Mouse (Mus musculus) midbrain, embryonic 16.5 days (tissue): ENCODE data around the gene Ctrl. TPM values are rescaled to one million over a fixed set of nuclear protein-coding genes. Genes with fewer than 3 reads are reported as not detected.

Experiments used
- ATAC-seq: fragments of 200-750 bp; cut with Nextera tagmentation; 2 replicates; pipeline ENCODE4 v1.8.0; 2017; ENCODE audit warnings: moderate TSS enrichment
- H3K27ac ChIP-seq: fragments of 300-500 bp; sonication (generic); 2 replicates; pipeline ENCODE4 v1.5.1; 2014; ENCODE audit warnings: mild to moderate bottlenecking, low read length, mixed read lengths
- H3K27me3 ChIP-seq: fragments of 300-500 bp; sonication (generic); 2 replicates; pipeline ENCODE4 v1.6.1; 2014; ENCODE audit warnings: low read depth, low read length, mixed read lengths; ENCODE audit not compliant: control insufficient read depth, insufficient read depth
- H3K36me3 ChIP-seq: fragments of 300-500 bp; sonication (generic); 2 replicates; pipeline ENCODE4 v1.6.1; 2014; ENCODE audit warnings: mild to moderate bottlenecking, low read length, moderate library complexity, mixed read lengths; ENCODE audit not compliant: control insufficient read depth, insufficient read depth
- H3K4me1 ChIP-seq: fragments of 300-500 bp; sonication (generic); 2 replicates; pipeline ENCODE4 v1.6.1; 2014; ENCODE audit warnings: mild to moderate bottlenecking, low read length, mixed read lengths; ENCODE audit not compliant: control insufficient read depth, insufficient read depth
- H3K4me2 ChIP-seq: fragments of 300-500 bp; sonication (generic); 2 replicates; pipeline ENCODE4 v1.6.1; 2014; ENCODE audit warnings: mild to moderate bottlenecking, low read length, mixed read lengths
- H3K4me3 ChIP-seq: fragments of 300-500 bp; sonication (generic); 2 replicates; pipeline ENCODE4 v1.5.1; 2014; ENCODE audit warnings: low read depth, mild to moderate bottlenecking, low read length, moderate library complexity, mixed read lengths
- H3K9ac ChIP-seq: fragments of 300-500 bp; sonication (generic); 2 replicates; pipeline ENCODE4 v1.6.1; 2014; ENCODE audit warnings: low read depth, low read length, mixed read lengths
- H3K9me3 ChIP-seq: fragments of 300-500 bp; sonication (generic); replicated peaks from 2 replicates; pipeline ENCODE4 v1.6.1; 2014; ENCODE audit warnings: mild to moderate bottlenecking, low read length, mixed read lengths; ENCODE audit not compliant: control insufficient read depth, poor library complexity, severe bottlenecking
- WGBS: fragments of 180-500 bp; shearing (Covaris S2); extraction: QIAGEN DNeasy Blood & Tissue Kit; methylation state at CpG from one replicate; pipeline ENCODE4 v1.1.7; 2014; 5-methylcytosine and 5-hydroxymethylcytosine counted together
- polyA plus RNA-seq: library from polyadenylated mRNA; unstranded; fragments of >200 nt; fragmentation: Nextera tagmentation; extraction: Ambion mirVana; gene quantifications from 2 replicates; pipeline ENCODE4 v1.2.1, GENCODE M21; 2015

Gene Ctrl
- polyA plus RNA-seq, 1 experiment from 2014 or later, result 4.9 TPM

DNA sequence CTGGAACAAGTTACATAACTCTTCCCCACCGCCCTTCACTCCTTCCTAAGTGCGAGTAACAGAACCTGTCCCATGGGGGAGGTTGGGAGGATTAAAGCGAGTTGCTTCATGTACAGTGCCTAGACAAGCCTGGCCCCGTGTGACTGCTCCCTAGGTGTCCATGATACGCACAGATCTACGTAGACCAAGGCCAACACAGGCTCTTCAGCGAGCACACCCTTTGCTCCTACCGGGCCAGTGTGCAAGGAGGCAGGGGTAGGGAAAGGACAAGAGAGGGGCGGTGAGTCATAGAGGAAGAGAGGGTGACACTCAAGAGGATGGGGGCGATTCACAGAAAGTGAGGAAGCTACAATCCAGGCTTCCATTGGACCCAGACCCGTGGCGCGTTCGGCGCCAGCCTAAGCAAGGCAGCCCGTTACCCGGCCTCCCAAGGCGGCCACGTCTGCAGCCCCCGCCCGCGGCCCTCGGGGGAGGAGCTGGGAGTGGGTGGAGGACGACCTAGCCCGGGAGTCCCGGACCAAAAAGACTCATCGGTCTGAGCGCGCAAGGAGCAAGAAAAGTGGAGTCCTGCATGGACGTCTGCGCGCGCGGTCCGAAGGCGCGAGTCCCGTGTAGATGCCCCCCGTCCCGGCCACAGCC is 31.7 kb upstream of the Ctrl start:
- no peak overlapping the region for H3K27ac ChIP-seq
- H3K4me3 ChIP-seq, result peak overlapping the region; percentile 37
- peak overlapping the region; percentile 49 for H3K4me2 ChIP-seq
- peaks cover 8% of the 10 kb centered on the region for H3K4me1 ChIP-seq
- H3K36me3 ChIP-seq, result no peaks in the 10 kb centered on the region
- H3K27me3 ChIP-seq, result peaks cover 24% of the 10 kb centered on the region
- no peaks in the 10 kb centered on the region for H3K9me3 ChIP-seq
- WGBS, result 3% methylated on average over 33 of the region's 40 CpGs
- no peak for ATAC-seq
- H3K9ac ChIP-seq, result peak overlapping the region; percentile 56

DNA sequence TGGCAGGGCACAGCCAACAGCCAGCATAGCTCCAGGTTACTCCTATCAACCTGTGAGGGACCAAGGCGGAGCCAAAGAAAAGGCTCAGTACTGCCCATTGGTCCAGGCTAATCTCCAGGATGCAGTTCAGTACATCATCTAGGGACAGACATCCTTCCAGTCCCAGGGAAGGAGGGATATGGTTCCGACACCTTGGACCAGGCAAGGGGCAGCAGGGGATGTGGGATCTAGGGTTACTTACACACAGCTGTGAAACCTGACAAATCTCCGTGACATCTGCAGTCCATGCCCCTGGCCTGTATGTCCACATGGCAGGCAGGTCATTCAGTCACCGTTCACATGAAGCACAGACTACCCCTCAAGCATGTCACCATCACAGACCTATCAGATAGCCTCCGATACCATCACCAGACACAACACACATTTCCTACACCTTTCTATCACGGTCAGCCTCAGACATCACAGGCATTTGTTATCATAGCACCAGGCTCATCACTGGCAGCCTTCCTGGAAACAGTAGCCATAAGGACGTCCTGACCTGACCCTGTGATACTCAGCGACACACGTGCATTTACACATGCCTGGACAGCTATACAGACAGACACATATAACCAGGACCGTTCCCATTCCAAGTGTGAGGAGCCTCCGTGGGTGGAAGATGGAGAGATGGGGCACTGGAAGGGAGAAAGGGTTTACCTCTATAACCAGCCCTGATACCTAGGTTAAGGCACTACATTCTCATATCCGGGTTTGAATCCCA is 31.0 kb upstream of the Ctrl start:
- Histone ChIP-seq H3K27me3 (peaks cover 24% of the 10 kb centered on the region), H3K4me2 (peak overlapping the region; percentile 49), H3K4me3 (peak overlapping the region; percentile 37; the same call in 1 of the 2 replicates), H3K9me3 (no peaks in the 10 kb centered on the region), H3K4me1 (peaks cover 8% of the 10 kb centered on the region), H3K36me3 (no peaks in the 10 kb centered on the region), H3K27ac (no peak overlapping the region), H3K9ac (no peak overlapping the region)
- 77% methylated on average over 12 of the region's 12 CpGs for WGBS
- no peak for ATAC-seq

DNA sequence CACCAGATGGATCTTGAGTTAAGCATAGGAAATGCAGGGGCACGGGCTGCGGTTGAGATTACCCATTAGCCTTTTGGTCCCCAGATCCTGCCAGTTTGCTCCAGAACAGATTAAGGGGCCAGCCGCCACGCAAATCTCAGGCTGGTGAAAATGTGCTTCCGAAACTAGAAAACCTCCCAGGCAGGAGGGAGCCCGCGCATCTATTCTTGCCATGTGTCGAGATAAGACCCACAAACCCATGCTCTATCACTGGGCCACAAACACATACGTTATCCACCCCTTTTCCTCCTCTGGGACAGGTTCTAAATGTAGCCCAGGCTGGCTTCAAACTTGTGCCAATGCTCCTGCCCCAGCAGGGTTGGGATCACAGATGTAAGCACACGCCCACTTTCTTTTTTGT is 27.9 kb upstream of the Ctrl start:
- Histone ChIP-seq H3K4me1 (peaks cover 8% of the 10 kb centered on the region), H3K4me3 (no peak overlapping the region), H3K36me3 (no peaks in the 10 kb centered on the region), H3K9me3 (no peaks in the 10 kb centered on the region), H3K9ac (no peak overlapping the region), H3K27ac (no peak overlapping the region), H3K4me2 (no peak overlapping the region), H3K27me3 (peaks cover 19% of the 10 kb centered on the region)
- no peak for ATAC-seq
- 92% methylated on average over 10 of the region's 10 CpGs for WGBS

DNA sequence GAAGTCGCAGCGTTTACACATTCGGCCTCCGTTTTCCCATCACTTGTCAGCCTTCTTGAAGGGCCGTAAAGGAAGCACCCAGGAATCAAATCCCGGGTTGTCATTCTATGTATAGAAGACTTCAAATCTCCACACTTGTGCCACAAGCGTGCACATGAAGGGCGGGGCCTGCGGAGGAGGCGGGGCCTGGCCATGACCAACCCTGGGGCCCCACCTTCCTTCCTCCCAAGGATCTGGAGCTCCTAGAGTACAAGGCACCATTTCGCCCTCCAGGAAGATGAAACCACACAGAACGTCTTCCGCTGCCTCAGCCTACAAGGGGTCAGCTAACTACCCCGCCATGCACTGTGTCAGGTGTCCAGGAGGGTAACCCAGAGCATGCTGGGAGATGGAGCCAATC is 27.4 kb upstream of the Ctrl start:
- 76% methylated on average over 14 of the region's 14 CpGs for WGBS
- ATAC-seq, result no peak
- Histone ChIP-seq H3K9me3 (no peaks in the 10 kb centered on the region), H3K27me3 (peaks cover 16% of the 10 kb centered on the region), H3K36me3 (no peaks in the 10 kb centered on the region), H3K27ac (no peak overlapping the region), H3K9ac (no peak overlapping the region), H3K4me1 (peaks cover 8% of the 10 kb centered on the region), H3K4me3 (no peak overlapping the region), H3K4me2 (no peak overlapping the region)

DNA sequence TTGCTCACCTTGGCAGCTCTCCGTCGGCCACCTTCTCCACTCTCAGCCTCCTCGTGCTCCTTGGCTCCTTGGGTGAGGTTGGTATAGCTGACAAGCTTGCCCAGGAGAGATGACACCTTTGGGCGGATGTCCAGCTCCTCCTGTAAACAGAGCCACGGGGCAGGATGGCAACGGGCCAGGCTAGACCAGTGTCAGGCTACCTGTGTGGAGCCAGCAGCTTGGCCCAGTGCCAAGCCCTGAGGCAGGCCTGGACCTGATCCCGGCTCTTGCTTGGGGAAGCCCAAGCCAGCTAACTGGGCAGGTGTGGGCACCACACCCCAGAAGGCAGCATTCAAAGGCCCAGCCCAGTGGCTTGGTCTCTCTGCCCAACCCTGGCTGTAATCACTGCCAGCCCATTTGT is 25.7 kb upstream of the Ctrl start:
- no peaks in the 10 kb centered on the region for H3K9me3 ChIP-seq
- ATAC-seq, result no peak
- no peak overlapping the region for H3K4me2 ChIP-seq
- H3K27me3 ChIP-seq, result no peaks in the 10 kb centered on the region; the same call in 1 of the 2 replicates
- H3K4me1 ChIP-seq, result no peaks in the 10 kb centered on the region
- no peaks in the 10 kb centered on the region for H3K36me3 ChIP-seq
- no peak overlapping the region for H3K27ac ChIP-seq
- H3K4me3 ChIP-seq, result no peak overlapping the region
- WGBS, result 85% methylated on average over 7 of the region's 7 CpGs
- H3K9ac ChIP-seq, result no peak overlapping the region

DNA sequence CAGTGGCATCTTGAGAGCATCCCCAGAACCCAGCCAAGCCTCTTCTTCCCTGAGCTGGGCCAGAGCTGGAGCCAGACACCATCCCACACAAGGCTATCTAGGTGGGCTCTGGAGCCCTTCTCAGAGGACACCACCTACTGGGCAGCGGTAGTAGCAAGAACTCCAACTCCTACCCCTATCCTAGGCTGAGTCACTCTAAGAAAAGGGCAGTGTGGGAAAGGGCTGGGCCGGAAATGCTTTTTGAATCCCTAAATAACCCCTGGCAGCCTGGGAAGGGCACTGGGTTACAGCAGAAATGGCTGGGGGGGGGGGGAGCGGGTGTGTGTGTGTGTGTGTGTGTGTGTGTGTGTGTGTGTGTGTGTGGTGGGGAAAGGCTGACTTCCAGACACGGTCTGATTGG is 24.2 kb upstream of the Ctrl start:
- H3K9ac ChIP-seq, result no peak overlapping the region
- WGBS, result 65% methylated on average over 3 of the region's 4 CpGs

DNA sequence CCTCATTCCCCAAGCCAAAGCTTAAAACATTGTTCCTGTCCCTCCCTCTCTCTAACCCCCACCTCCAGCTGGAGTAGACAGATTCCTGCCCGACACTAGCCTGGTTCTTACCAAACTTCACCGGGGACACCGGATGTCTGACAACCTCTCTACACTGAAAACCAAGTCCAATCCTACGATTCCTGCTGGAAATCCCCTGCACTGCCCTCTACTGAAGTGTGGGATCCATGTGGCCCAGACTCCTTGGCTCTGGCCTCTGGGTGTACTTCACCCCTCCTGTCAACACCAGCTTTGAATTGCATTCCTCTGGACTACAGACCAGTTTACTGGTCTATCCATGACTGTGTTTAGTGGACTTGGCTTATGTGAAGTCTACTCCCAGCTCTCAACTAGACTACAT is 22.9 kb upstream of the Ctrl start:
- no peak for ATAC-seq

More for the DNA sequence above, 24.2 kb upstream of the Ctrl start:
- H3K36me3 ChIP-seq, result no peaks in the 10 kb centered on the region
- no peak overlapping the region for H3K4me2 ChIP-seq
- no peaks in the 10 kb centered on the region for H3K27me3 ChIP-seq
- H3K4me3 ChIP-seq, result no peak overlapping the region
- no peak overlapping the region for H3K27ac ChIP-seq
- no peaks in the 10 kb centered on the region for H3K9me3 ChIP-seq
- H3K4me1 ChIP-seq, result no peaks in the 10 kb centered on the region
- ATAC-seq, result no peak

DNA sequence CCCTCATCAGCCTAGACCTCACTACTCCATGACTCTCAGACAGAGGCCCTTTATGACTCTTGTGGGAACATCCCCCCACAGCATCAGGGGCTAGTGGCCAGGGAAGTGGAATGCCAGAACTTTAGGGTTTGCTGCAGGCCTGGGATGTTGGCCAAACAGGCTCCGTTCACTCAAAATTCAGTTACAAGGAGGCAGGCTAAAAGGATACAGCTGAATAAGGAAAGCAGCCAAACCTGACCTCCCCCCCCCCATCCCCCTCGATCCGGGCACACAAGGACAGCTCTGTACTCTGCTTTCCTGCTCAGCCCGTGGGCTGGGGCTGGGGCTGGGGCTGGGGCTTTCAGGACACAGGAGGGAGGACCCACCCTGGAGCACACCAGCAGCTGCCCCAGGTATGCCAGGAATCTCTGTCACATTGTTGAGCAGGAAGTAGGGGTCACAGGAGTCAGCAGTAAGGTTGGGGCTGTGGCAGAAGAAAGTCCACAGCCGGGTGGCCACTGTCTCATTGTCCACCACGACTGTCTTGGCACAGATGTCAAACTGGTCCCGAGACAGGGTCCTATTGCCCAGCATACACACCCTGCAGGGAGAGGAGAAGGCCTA is 17.5 kb upstream of the Ctrl start:
- peak; percentile 83 for ATAC-seq
- Histone ChIP-seq H3K4me3 (no peak overlapping the region), H3K9me3 (no peaks in the 10 kb centered on the region), H3K36me3 (no peaks in the 10 kb centered on the region), H3K4me2 (no peak overlapping the region), H3K4me1 (no peaks in the 10 kb centered on the region), H3K27ac (peak overlapping the region; percentile 70), H3K9ac (no peak overlapping the region), H3K27me3 (no peaks in the 10 kb centered on the region)
- WGBS, result 74% methylated on average over 7 of the region's 7 CpGs

More for the DNA sequence above, 22.9 kb upstream of the Ctrl start:
- H3K4me3 ChIP-seq, result no peak overlapping the region
- no peaks in the 10 kb centered on the region for H3K4me1 ChIP-seq
- 92% methylated on average over 4 of the region's 4 CpGs for WGBS
- no peak overlapping the region for H3K27ac ChIP-seq
- no peaks in the 10 kb centered on the region for H3K27me3 ChIP-seq
- no peaks in the 10 kb centered on the region for H3K9me3 ChIP-seq
- no peaks in the 10 kb centered on the region for H3K36me3 ChIP-seq
- no peak overlapping the region for H3K4me2 ChIP-seq
- no peak overlapping the region for H3K9ac ChIP-seq

DNA sequence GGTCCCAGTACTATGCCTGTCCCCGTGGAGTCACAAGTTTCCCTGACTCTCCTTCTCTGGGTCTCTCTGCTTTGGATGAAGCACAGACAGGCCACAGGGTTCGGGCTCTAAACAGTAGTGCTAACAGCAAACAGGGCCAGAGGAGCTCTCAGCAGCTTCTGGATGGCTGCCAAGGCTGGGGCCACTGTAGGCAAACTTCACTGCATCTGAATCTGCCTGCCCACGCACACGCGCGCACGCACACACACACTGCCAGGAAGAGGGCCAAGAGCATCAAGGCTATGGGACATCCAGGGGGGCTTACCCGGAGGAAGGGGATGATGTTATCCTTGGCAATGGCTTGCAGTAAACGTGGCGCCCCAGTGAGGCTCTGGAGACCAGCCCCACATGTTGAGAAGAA is 15.7 kb upstream of the Ctrl start:
- no peaks in the 10 kb centered on the region for H3K4me1 ChIP-seq
- H3K27me3 ChIP-seq, result no peaks in the 10 kb centered on the region
- H3K9ac ChIP-seq, result no peak overlapping the region
- H3K36me3 ChIP-seq, result no peaks in the 10 kb centered on the region
- WGBS, result 69% methylated on average over 10 of the region's 10 CpGs
- H3K9me3 ChIP-seq, result no peaks in the 10 kb centered on the region
- ATAC-seq, result peak; percentile 59
- no peak overlapping the region for H3K4me3 ChIP-seq
- no peak overlapping the region for H3K4me2 ChIP-seq
- H3K27ac ChIP-seq, result no peak overlapping the region
